Mouse (Mus musculus): ENCODE measurements around the gene Ust. TPM values are rescaled to one million over a fixed set of nuclear protein-coding genes. Genes with fewer than 3 reads are reported as not detected.
A peak's percentile ranks its signal among the peaks of the same experiment; 100 is the strongest.

Gene Ust
- polyA plus RNA-seq, 1 experiment from 2014 or later = 11.2 TPM

- no peaks in the 10 kb centered on the region for H3K4me1 ChIP-seq
- no peak for ATAC-seq (ENCODE audit: low FRiP score)
- no peaks in the 10 kb centered on the region for H3K27me3 ChIP-seq (replicated peaks)
- WGBS = 88% methylated on average over 1 of the region's 1 CpGs
- no peaks in the 10 kb centered on the region for H3K9me3 ChIP-seq (replicated peaks)
- no peak overlapping the region for H3K9ac ChIP-seq (replicated peaks)
- H3K4me2 ChIP-seq = no peak overlapping the region
- H3K4me3 ChIP-seq (replicated peaks) = no peak overlapping the region
- no peaks in the 10 kb centered on the region for H3K36me3 ChIP-seq
- no peak overlapping the region for H3K27ac ChIP-seq (replicated peaks)
Observed at GRCm38 (mm10) chr10:8299166-8299565, 219.5 kb downstream of the Ust start.

- WGBS = 52% methylated on average over 2 of the region's 2 CpGs
- no peaks in the 10 kb centered on the region for H3K27me3 ChIP-seq (replicated peaks)
- H3K9ac ChIP-seq (replicated peaks) = no peak overlapping the region
- H3K36me3 ChIP-seq = no peaks in the 10 kb centered on the region
- no peak overlapping the region for H3K4me2 ChIP-seq
- H3K4me3 ChIP-seq (replicated peaks) = no peak overlapping the region
- H3K27ac ChIP-seq (replicated peaks) = no peak overlapping the region
- no peaks in the 10 kb centered on the region for H3K9me3 ChIP-seq (replicated peaks)
- ATAC-seq (ENCODE audit: low FRiP score) = no peak
- no peaks in the 10 kb centered on the region for H3K4me1 ChIP-seq
Observed at GRCm38 (mm10) chr10:8297214-8297613, 221.4 kb downstream of the Ust start.

GRCm38 (mm10) chr10:8290661-8291060, 228.0 kb downstream of the Ust start:
- WGBS = 62% methylated on average over 5 of the region's 5 CpGs
- Histone ChIP-seq H3K36me3 (no peaks in the 10 kb centered on the region), H3K4me1 (peaks cover 6% of the 10 kb centered on the region; the same call in 1 of the 2 replicates), H3K4me3 (replicated peaks) (no peak overlapping the region), H3K9me3 (replicated peaks) (no peaks in the 10 kb centered on the region), H3K27ac (replicated peaks) (no peak overlapping the region), H3K4me2 (no peak overlapping the region), H3K27me3 (replicated peaks) (no peaks in the 10 kb centered on the region), H3K9ac (replicated peaks) (no peak overlapping the region)
- no peak for ATAC-seq (ENCODE audit: low FRiP score)

GRCm38 (mm10) chr10:8287350-8287791, 231.3 kb downstream of the Ust start:
- Histone ChIP-seq H3K9me3 (replicated peaks) (no peaks in the 10 kb centered on the region), H3K9ac (replicated peaks) (no peak overlapping the region), H3K36me3 (no peaks in the 10 kb centered on the region), H3K4me3 (replicated peaks) (no peak overlapping the region), H3K4me2 (no peak overlapping the region), H3K27ac (replicated peaks) (no peak overlapping the region), H3K27me3 (replicated peaks) (no peaks in the 10 kb centered on the region), H3K4me1 (peaks cover 6% of the 10 kb centered on the region; the same call in 1 of the 2 replicates)
- 17% methylated on average over 6 of the region's 6 CpGs for WGBS
- ATAC-seq (ENCODE audit: low FRiP score) = no peak

- H3K4me1 ChIP-seq = peaks cover 6% of the 10 kb centered on the region; the same call in 1 of the 2 replicates
- H3K36me3 ChIP-seq = no peaks in the 10 kb centered on the region
- no peaks in the 10 kb centered on the region for H3K9me3 ChIP-seq (replicated peaks)
- no peaks in the 10 kb centered on the region for H3K27me3 ChIP-seq (replicated peaks)
- WGBS = 86% methylated on average over 3 of the region's 3 CpGs
- H3K9ac ChIP-seq (replicated peaks) = no peak overlapping the region
- no peak overlapping the region for H3K4me2 ChIP-seq
- no peak for ATAC-seq (ENCODE audit: low FRiP score)
- H3K27ac ChIP-seq (replicated peaks) = no peak overlapping the region
- H3K4me3 ChIP-seq (replicated peaks) = no peak overlapping the region
Observed at GRCm38 (mm10) chr10:8283991-8284390, 234.6 kb downstream of the Ust start.

GRCm38 (mm10) chr10:8277094-8277493, 241.5 kb downstream of the Ust start:
- Histone ChIP-seq H3K27me3 (replicated peaks) (no peaks in the 10 kb centered on the region), H3K4me3 (replicated peaks) (no peak overlapping the region), H3K36me3 (no peaks in the 10 kb centered on the region), H3K9me3 (replicated peaks) (no peaks in the 10 kb centered on the region), H3K27ac (replicated peaks) (no peak overlapping the region), H3K9ac (replicated peaks) (no peak overlapping the region), H3K4me1 (no peaks in the 10 kb centered on the region), H3K4me2 (no peak overlapping the region)
- ATAC-seq (ENCODE audit: low FRiP score) = no peak
- 94% methylated on average over 5 of the region's 5 CpGs for WGBS

- WGBS = 91% methylated on average over 4 of the region's 4 CpGs
- H3K4me3 ChIP-seq (replicated peaks) = no peak overlapping the region
- H3K27ac ChIP-seq (replicated peaks) = no peak overlapping the region
- H3K27me3 ChIP-seq (replicated peaks) = no peaks in the 10 kb centered on the region
- no peak for ATAC-seq (ENCODE audit: low FRiP score)
- no peaks in the 10 kb centered on the region for H3K36me3 ChIP-seq
- H3K9me3 ChIP-seq (replicated peaks) = no peaks in the 10 kb centered on the region
- H3K4me1 ChIP-seq = no peaks in the 10 kb centered on the region
- no peak overlapping the region for H3K9ac ChIP-seq (replicated peaks)
- H3K4me2 ChIP-seq = no peak overlapping the region
Observed at GRCm38 (mm10) chr10:8269681-8270080, 248.9 kb downstream of the Ust start.

- WGBS = 11% methylated on average over 4 of the region's 4 CpGs
- ATAC-seq (ENCODE audit: low FRiP score) = no peak
- H3K27me3 ChIP-seq (replicated peaks) = no peaks in the 10 kb centered on the region
- no peak overlapping the region for H3K27ac ChIP-seq (replicated peaks)
- H3K9ac ChIP-seq (replicated peaks) = no peak overlapping the region
- H3K4me2 ChIP-seq = no peak overlapping the region
- no peaks in the 10 kb centered on the region for H3K9me3 ChIP-seq (replicated peaks)
- no peak overlapping the region for H3K4me3 ChIP-seq (replicated peaks)
- no peaks in the 10 kb centered on the region for H3K36me3 ChIP-seq
- H3K4me1 ChIP-seq = no peaks in the 10 kb centered on the region; the same call in 1 of the 2 replicates
Observed at GRCm38 (mm10) chr10:8259716-8260115, 258.9 kb downstream of the Ust start.

GRCm38 (mm10) chr10:8250005-8250404, 268.6 kb downstream of the Ust start:
- no peaks in the 10 kb centered on the region for H3K27me3 ChIP-seq (replicated peaks)
- H3K4me3 ChIP-seq (replicated peaks) = no peak overlapping the region
- H3K36me3 ChIP-seq = no peaks in the 10 kb centered on the region
- H3K4me1 ChIP-seq = no peaks in the 10 kb centered on the region
- ATAC-seq (ENCODE audit: low FRiP score) = no peak
- H3K4me2 ChIP-seq = no peak overlapping the region
- H3K9me3 ChIP-seq (replicated peaks) = no peaks in the 10 kb centered on the region
- no peak overlapping the region for H3K27ac ChIP-seq (replicated peaks)
- no peak overlapping the region for H3K9ac ChIP-seq (replicated peaks)
- WGBS = 95% methylated on average over 3 of the region's 3 CpGs

- Histone ChIP-seq H3K27me3 (replicated peaks) (no peaks in the 10 kb centered on the region), H3K4me2 (no peak overlapping the region), H3K4me1 (no peaks in the 10 kb centered on the region), H3K4me3 (replicated peaks) (no peak overlapping the region), H3K9me3 (replicated peaks) (no peaks in the 10 kb centered on the region), H3K9ac (replicated peaks) (no peak overlapping the region), H3K27ac (replicated peaks) (no peak overlapping the region), H3K36me3 (no peaks in the 10 kb centered on the region)
- ATAC-seq (ENCODE audit: low FRiP score) = no peak
- WGBS = 19% methylated on average over 4 of the region's 4 CpGs
Observed at GRCm38 (mm10) chr10:8242336-8242735, 276.3 kb downstream of the Ust start.

- Histone ChIP-seq H3K4me2 (no peak overlapping the region), H3K9ac (replicated peaks) (no peak overlapping the region), H3K27ac (replicated peaks) (no peak overlapping the region), H3K36me3 (no peaks in the 10 kb centered on the region), H3K4me1 (no peaks in the 10 kb centered on the region), H3K27me3 (replicated peaks) (no peaks in the 10 kb centered on the region), H3K9me3 (replicated peaks) (no peaks in the 10 kb centered on the region), H3K4me3 (replicated peaks) (no peak overlapping the region)
- no peak for ATAC-seq (ENCODE audit: low FRiP score)
- WGBS = 60% methylated on average over 4 of the region's 4 CpGs
Observed at GRCm38 (mm10) chr10:8240703-8241102, 277.9 kb downstream of the Ust start.

GRCm38 (mm10) chr10:8240242-8240641, 278.4 kb downstream of the Ust start:
- Histone ChIP-seq H3K27ac (replicated peaks) (no peak overlapping the region), H3K4me1 (no peaks in the 10 kb centered on the region), H3K9me3 (replicated peaks) (no peaks in the 10 kb centered on the region), H3K4me3 (replicated peaks) (no peak overlapping the region), H3K4me2 (no peak overlapping the region), H3K36me3 (no peaks in the 10 kb centered on the region), H3K9ac (replicated peaks) (no peak overlapping the region), H3K27me3 (replicated peaks) (no peaks in the 10 kb centered on the region)
- ATAC-seq (ENCODE audit: low FRiP score) = peak; percentile 82
- 13% methylated on average over 3 of the region's 3 CpGs for WGBS
